Mouse (Mus musculus): Measurements from ENCODE around the gene Tsnax.

GRCm38 (mm10) chr8:125067596-125067960 lies 54.8 kb downstream of the Tsnax start:
- TF ChIP-seq POLR2A (IDR thresholded peaks at IDR 0.05; ENCODE audit: low read depth, low read length), result no peak
- no peak for TF ChIP-seq CTCF (IDR thresholded peaks at IDR 0.05; ENCODE audit: extremely low read depth, insufficient read depth, insufficient read length, insufficient replicate concordance)
